Mouse (Mus musculus) layer of hippocampus, adult 2 months (tissue): ENCODE results near the gene Pak3. TPM values are rescaled to one million over a fixed set of nuclear protein-coding genes. Genes with fewer than 3 reads are reported as not detected.
A peak's percentile ranks its signal among the peaks of the same experiment; 100 is the strongest.
"Not testable (repeated sequence)": the region's sequence is repeated elsewhere in the genome, so short reads cannot be mapped to it uniquely, and the experiment has no call there.

Experiments used
- DNase-seq, 2 experiments: peaks; one replicate each; pipeline ENCODE4 v3.0.0; 2022; ENCODE audit warnings: low spot score in 2 of 2
- H3K27ac ChIP-seq: fragments of 200-600 bp; 2 replicates; pipeline ENCODE4 v1.8.1; 2022
- H3K4me3 ChIP-seq: fragments of 200-600 bp; 2 replicates; pipeline ENCODE4 v1.8.1; 2022; ENCODE audit warnings: mild to moderate bottlenecking
- CTCF ChIP-seq: fragments of 200-600 bp; conservative IDR thresholded peaks from 2 replicates; pipeline ENCODE4 v1.8.1; 2022; ENCODE audit warnings: antibody characterized with exemption, mild to moderate bottlenecking, moderate library complexity
- long read RNA-seq, 2 experiments: library from polyadenylated mRNA; stranded (forward); transcript quantifications; one replicate each; pipeline ENCODE4 v2.0.0; 2021; ENCODE audit warnings: borderline mapping rate in 2 of 2
- total RNA-seq, 2 experiments: library from RNA; stranded (reverse); gene quantifications; 2 replicates each; pipeline ENCODE4 v1.2.3; 2021

Pak3 gene
- total RNA-seq, result 100 to 1,000 TPM; 132 to 138 TPM
- long read RNA-seq, experiment 1, full-length matches to known transcripts, result 2 of 36 reads
- long read RNA-seq, experiment 1, partial matches to known transcripts, result 8 of 36 reads
- long read RNA-seq, experiment 1, other reads (novel, unspliced or antisense), result 26 of 36 reads
- long read RNA-seq, experiment 2, full-length matches to known transcripts, result 1 of 56 reads
- long read RNA-seq, experiment 2, partial matches to known transcripts, result 24 of 56 reads
- long read RNA-seq, experiment 2, other reads (novel, unspliced or antisense), result 31 of 56 reads

- no peak for TF ChIP-seq CTCF
- Histone ChIP-seq H3K4me3 (peak within 1 kb of the TSS; percentile 59), H3K27ac (peak within 1 kb of the TSS; percentile 91)
- DNase-seq, result peak; percentile 27 to 30
Measured at GRCm38 (mm10) chrX:143518168-143518901, at the start of gene Pak3. Gene Pak3, plus strand, starts transcription at chrX:143518591.

GRCm38 (mm10) chrX:143482866-143483265, 35.5 kb upstream of the Pak3 start:
- DNase-seq, result peak; percentile 100
- TF ChIP-seq CTCF, result no peak
- H3K4me3 ChIP-seq, result no peak overlapping the region
- no peak overlapping the region for H3K27ac ChIP-seq

GRCm38 (mm10) chrX:143501053-143501695, 17.2 kb upstream of the Pak3 start:
- no peak for DNase-seq
- no peak overlapping the region for H3K27ac ChIP-seq
- H3K4me3 ChIP-seq, result no peak overlapping the region
- TF ChIP-seq CTCF, result no peak

- Histone ChIP-seq H3K27ac (no peak overlapping the region), H3K4me3 (no peak overlapping the region)
- TF ChIP-seq CTCF, result no peak
- DNase-seq, result no peak
Measured at GRCm38 (mm10) chrX:143501776-143502365, 16.5 kb upstream of the Pak3 start.

- H3K4me3 ChIP-seq, result peak overlapping the region; percentile 59
- DNase-seq, result peak; percentile 11 to 13
- peak overlapping the region; percentile 91 for H3K27ac ChIP-seq
- TF ChIP-seq CTCF, result no peak
Measured at GRCm38 (mm10) chrX:143518917-143519316, 526 bp downstream of the Pak3 start.

GRCm38 (mm10) chrX:143519454-143519853, 1.1 kb downstream of the Pak3 start:
- peak overlapping the region; percentile 29; the same call in 1 of the 2 replicates for H3K4me3 ChIP-seq
- not testable (repeated sequence) for H3K27ac ChIP-seq, DNase-seq

- DNase-seq, result no peak
- Histone ChIP-seq H3K27ac (no peak overlapping the region), H3K4me3 (peak overlapping the region; percentile 29; the same call in 1 of the 2 replicates)
- TF ChIP-seq CTCF, result 0 out of 2 replicates have a peak, but pooled peaks have one; percentile 5
Measured at GRCm38 (mm10) chrX:143520195-143520594, 1.8 kb downstream of the Pak3 start.

- TF ChIP-seq CTCF, result no peak
- Histone ChIP-seq H3K4me3 (no peak overlapping the region), H3K27ac (no peak overlapping the region)
- DNase-seq, result no peak
Measured at GRCm38 (mm10) chrX:143532331-143532730, 13.9 kb downstream of the Pak3 start.

GRCm38 (mm10) chrX:143533574-143533973, 15.2 kb downstream of the Pak3 start:
- Histone ChIP-seq H3K4me3 (no peak overlapping the region), H3K27ac (no peak overlapping the region)
- no peak for DNase-seq
- TF ChIP-seq CTCF, result no peak

- TF ChIP-seq CTCF, result no peak
- H3K4me3 ChIP-seq, result no peak overlapping the region
- H3K27ac ChIP-seq, result 0 out of 2 replicates have a peak overlapping the region, but pooled peaks have one; percentile 48
- no peak for DNase-seq
Measured at GRCm38 (mm10) chrX:143542756-143543155, 24.4 kb downstream of the Pak3 start.

GRCm38 (mm10) chrX:143543186-143543793, 24.9 kb downstream of the Pak3 start:
- peak; percentile 13 to 19 for DNase-seq
- Histone ChIP-seq H3K27ac (0 out of 2 replicates have a peak overlapping the region, but pooled peaks have one; percentile 48), H3K4me3 (no peak overlapping the region)
- no peak for TF ChIP-seq CTCF

- H3K4me3 ChIP-seq, result no peak overlapping the region
- no peak for TF ChIP-seq CTCF
- DNase-seq, result no peak
- no peak overlapping the region for H3K27ac ChIP-seq
Measured at GRCm38 (mm10) chrX:143573691-143574090, 55.3 kb downstream of the Pak3 start.
